Mouse (Mus musculus) midbrain, embryonic 15.5 days (tissue): ENCODE results near the gene Pdzd2. TPM values are rescaled to one million over a fixed set of nuclear protein-coding genes. Genes with fewer than 3 reads are reported as not detected.

ENCODE experiments used
- ATAC-seq: fragments of 200-750 bp; cut with Nextera tagmentation; replicated peaks from 2 replicates; pipeline ENCODE4 v1.8.0; 2017; ENCODE audit warnings: moderate TSS enrichment
- H3K27ac ChIP-seq: fragments of 300-500 bp; sonication (generic); 2 replicates; pipeline ENCODE4 v1.5.1; 2015; ENCODE audit warnings: mild to moderate bottlenecking, inconsistent platforms
- H3K27me3 ChIP-seq: fragments of 300-500 bp; sonication (generic); replicated peaks from 2 replicates; pipeline ENCODE4 v1.6.1; 2015; ENCODE audit warnings: inconsistent platforms
- H3K36me3 ChIP-seq: fragments of 300-500 bp; sonication (generic); replicated peaks from 2 replicates; pipeline ENCODE4 v1.6.1; 2015; ENCODE audit warnings: inconsistent platforms
- H3K4me1 ChIP-seq: fragments of 300-500 bp; sonication (generic); 2 replicates; pipeline ENCODE4 v1.6.1; 2015; ENCODE audit warnings: inconsistent platforms
- H3K4me2 ChIP-seq: fragments of 300-500 bp; sonication (generic); 2 replicates; pipeline ENCODE4 v1.6.1; 2015; ENCODE audit warnings: inconsistent platforms, mild to moderate bottlenecking, moderate library complexity
- H3K4me3 ChIP-seq: fragments of 300-500 bp; sonication (generic); 2 replicates; pipeline ENCODE4 v1.5.1; 2015; ENCODE audit warnings: mild to moderate bottlenecking, inconsistent platforms
- H3K9ac ChIP-seq: fragments of 300-500 bp; sonication (generic); 2 replicates; pipeline ENCODE4 v1.6.1; 2015; ENCODE audit warnings: mild to moderate bottlenecking, inconsistent platforms
- H3K9me3 ChIP-seq: fragments of 300-500 bp; sonication (generic); 2 replicates; pipeline ENCODE4 v1.6.1; 2016; ENCODE audit warnings: inconsistent platforms
- WGBS: fragments of 180-500 bp; shearing (Covaris S2); methylation state at CpG from one replicate; pipeline ENCODE4 v1.1.7; 2015; ENCODE audit warnings: mixed read lengths; 5-methylcytosine and 5-hydroxymethylcytosine counted together
- polyA plus RNA-seq: library from polyadenylated mRNA; unstranded; fragments of >200 nt; fragmentation: Nextera tagmentation; extraction: Ambion mirVana; gene quantifications from 2 replicates; pipeline ENCODE4 v1.2.1, GENCODE M21; 2015

Pdzd2 gene
- polyA plus RNA-seq, 1 experiment from 2014 or later: 17.5 TPM

GRCm38 (mm10) chr15:12682549-12682948 is 57.2 kb downstream of the Pdzd2 start:
- no peaks in the 10 kb centered on the region for H3K27me3 ChIP-seq
- H3K27ac ChIP-seq: no peak overlapping the region
- H3K9ac ChIP-seq: no peak overlapping the region
- H3K9me3 ChIP-seq: no peaks in the 10 kb centered on the region
- ATAC-seq: peak; percentile 58
- H3K4me2 ChIP-seq: no peak overlapping the region
- 0 out of 2 replicates have a peak, but pooled peaks cover 8% of the 10 kb centered on the region for H3K4me1 ChIP-seq
- 29% methylated on average over 9 of the region's 9 CpGs for WGBS
- H3K36me3 ChIP-seq: no peaks in the 10 kb centered on the region
- no peak overlapping the region for H3K4me3 ChIP-seq

- Histone ChIP-seq H3K4me2 (no peak overlapping the region), H3K27me3 (no peaks in the 10 kb centered on the region), H3K36me3 (no peaks in the 10 kb centered on the region), H3K4me1 (0 out of 2 replicates have a peak, but pooled peaks cover 8% of the 10 kb centered on the region), H3K4me3 (no peak overlapping the region), H3K9ac (no peak overlapping the region), H3K9me3 (no peaks in the 10 kb centered on the region), H3K27ac (no peak overlapping the region)
- 87% methylated on average over 2 of the region's 2 CpGs for WGBS
- no peak for ATAC-seq
Measured at GRCm38 (mm10) chr15:12681891-12682290, 57.8 kb downstream of the Pdzd2 start.

GRCm38 (mm10) chr15:12680750-12681149 is 59.0 kb downstream of the Pdzd2 start:
- H3K27me3 ChIP-seq: no peaks in the 10 kb centered on the region
- H3K9ac ChIP-seq: no peak overlapping the region
- H3K9me3 ChIP-seq: no peaks in the 10 kb centered on the region
- H3K27ac ChIP-seq: no peak overlapping the region
- WGBS: 76% methylated on average over 7 of the region's 7 CpGs
- H3K4me2 ChIP-seq: no peak overlapping the region
- H3K4me3 ChIP-seq: no peak overlapping the region
- ATAC-seq: no peak
- no peaks in the 10 kb centered on the region for H3K36me3 ChIP-seq
- H3K4me1 ChIP-seq: 0 out of 2 replicates have a peak, but pooled peaks cover 8% of the 10 kb centered on the region

GRCm38 (mm10) chr15:12679996-12680395 is 59.7 kb downstream of the Pdzd2 start:
- 0 out of 2 replicates have a peak, but pooled peaks cover 8% of the 10 kb centered on the region for H3K4me1 ChIP-seq

GRCm38 (mm10) chr15:12678540-12679112 is 61.1 kb downstream of the Pdzd2 start:
- no peak for ATAC-seq
- Histone ChIP-seq H3K4me1 (0 out of 2 replicates have a peak, but pooled peaks cover 8% of the 10 kb centered on the region), H3K9me3 (no peaks in the 10 kb centered on the region), H3K27me3 (no peaks in the 10 kb centered on the region), H3K36me3 (no peaks in the 10 kb centered on the region), H3K4me3 (no peak overlapping the region), H3K27ac (no peak overlapping the region), H3K9ac (no peak overlapping the region), H3K4me2 (no peak overlapping the region)
- 86% methylated on average over 2 of the region's 2 CpGs for WGBS

More at GRCm38 (mm10) chr15:12679996-12680395, 59.7 kb downstream of the Pdzd2 start:
- Histone ChIP-seq H3K9me3 (no peaks in the 10 kb centered on the region), H3K4me3 (no peak overlapping the region), H3K9ac (no peak overlapping the region), H3K27ac (no peak overlapping the region), H3K36me3 (no peaks in the 10 kb centered on the region), H3K4me2 (no peak overlapping the region), H3K27me3 (no peaks in the 10 kb centered on the region)
- no peak for ATAC-seq
- WGBS: 78% methylated on average over 6 of the region's 6 CpGs

GRCm38 (mm10) chr15:12675366-12675765 is 64.4 kb downstream of the Pdzd2 start:
- H3K27me3 ChIP-seq: no peaks in the 10 kb centered on the region
- 76% methylated on average over 3 of the region's 3 CpGs for WGBS
- no peaks in the 10 kb centered on the region for H3K4me1 ChIP-seq
- no peak for ATAC-seq
- no peak overlapping the region for H3K4me3 ChIP-seq
- H3K36me3 ChIP-seq: no peaks in the 10 kb centered on the region
- H3K27ac ChIP-seq: no peak overlapping the region
- no peak overlapping the region for H3K9ac ChIP-seq
- H3K4me2 ChIP-seq: no peak overlapping the region
- H3K9me3 ChIP-seq: no peaks in the 10 kb centered on the region

- H3K4me1 ChIP-seq: no peaks in the 10 kb centered on the region
- H3K27me3 ChIP-seq: no peaks in the 10 kb centered on the region
- no peak for ATAC-seq
- no peaks in the 10 kb centered on the region for H3K9me3 ChIP-seq
- H3K9ac ChIP-seq: no peak overlapping the region
- no peaks in the 10 kb centered on the region for H3K36me3 ChIP-seq
- no peak overlapping the region for H3K4me3 ChIP-seq
- WGBS: 89% methylated on average over 5 of the region's 5 CpGs
- no peak overlapping the region for H3K4me2 ChIP-seq
- H3K27ac ChIP-seq: no peak overlapping the region
Measured at GRCm38 (mm10) chr15:12674026-12674425, 65.7 kb downstream of the Pdzd2 start.

- Histone ChIP-seq H3K36me3 (no peaks in the 10 kb centered on the region), H3K27ac (no peak overlapping the region), H3K4me1 (no peaks in the 10 kb centered on the region), H3K9me3 (no peaks in the 10 kb centered on the region), H3K27me3 (no peaks in the 10 kb centered on the region), H3K9ac (no peak overlapping the region), H3K4me3 (no peak overlapping the region), H3K4me2 (no peak overlapping the region)
- 48% methylated on average over 21 of the region's 21 CpGs for WGBS
- no peak for ATAC-seq
Measured at GRCm38 (mm10) chr15:12667760-12668520, 71.8 kb downstream of the Pdzd2 start.

- no peak overlapping the region for H3K27ac ChIP-seq
- H3K4me3 ChIP-seq: no peak overlapping the region
- no peaks in the 10 kb centered on the region for H3K4me1 ChIP-seq
- ATAC-seq: no peak
- H3K27me3 ChIP-seq: no peaks in the 10 kb centered on the region
- no peaks in the 10 kb centered on the region for H3K9me3 ChIP-seq
- H3K9ac ChIP-seq: no peak overlapping the region
- 92% methylated on average over 6 of the region's 6 CpGs for WGBS
- no peaks in the 10 kb centered on the region for H3K36me3 ChIP-seq
- no peak overlapping the region for H3K4me2 ChIP-seq
Measured at GRCm38 (mm10) chr15:12665946-12666345, 73.8 kb downstream of the Pdzd2 start.

- no peak overlapping the region for H3K4me2 ChIP-seq
- no peak overlapping the region for H3K4me3 ChIP-seq
- H3K36me3 ChIP-seq: no peaks in the 10 kb centered on the region
- WGBS: 92% methylated on average over 9 of the region's 9 CpGs
- ATAC-seq: no peak
- no peaks in the 10 kb centered on the region for H3K27me3 ChIP-seq
- no peak overlapping the region for H3K9ac ChIP-seq
- H3K27ac ChIP-seq: no peak overlapping the region
- no peaks in the 10 kb centered on the region for H3K9me3 ChIP-seq
- no peaks in the 10 kb centered on the region for H3K4me1 ChIP-seq
Measured at GRCm38 (mm10) chr15:12663351-12663750, 76.4 kb downstream of the Pdzd2 start.

- Histone ChIP-seq H3K9me3 (no peaks in the 10 kb centered on the region), H3K9ac (no peak overlapping the region), H3K27ac (no peak overlapping the region), H3K4me2 (no peak overlapping the region), H3K4me1 (no peaks in the 10 kb centered on the region), H3K27me3 (no peaks in the 10 kb centered on the region), H3K4me3 (no peak overlapping the region), H3K36me3 (no peaks in the 10 kb centered on the region)
- ATAC-seq: no peak
- 87% methylated on average over 9 of the region's 9 CpGs for WGBS
Measured at GRCm38 (mm10) chr15:12660320-12660719, 79.4 kb downstream of the Pdzd2 start.

GRCm38 (mm10) chr15:12655959-12656662 is 83.6 kb downstream of the Pdzd2 start:
- WGBS: 73% methylated on average over 6 of the region's 6 CpGs
- Histone ChIP-seq H3K9me3 (no peaks in the 10 kb centered on the region), H3K27me3 (no peaks in the 10 kb centered on the region), H3K4me3 (no peak overlapping the region), H3K4me2 (no peak overlapping the region), H3K27ac (no peak overlapping the region), H3K36me3 (no peaks in the 10 kb centered on the region), H3K9ac (no peak overlapping the region), H3K4me1 (no peaks in the 10 kb centered on the region)
- no peak for ATAC-seq
